Mouse (Mus musculus) cerebellum, adult 18-20 months (tissue): ENCODE data around the gene Bbs4.
"Not testable (repeated sequence)": the region's sequence is repeated elsewhere in the genome, so short reads cannot be mapped to it uniquely, and the experiment has no call there.

Experiments
- DNase-seq, 2 experiments: peaks; one replicate each; pipeline ENCODE4 v3.0.0; 2021

Gene Bbs4

GRCm38 (mm10) chr9:59353253-59353639, at the start of gene Bbs4:
TSS of gene Bbs4 (minus strand) at chr9:59353508.
- DNase-seq, result peak; percentile 92 to 94

- DNase-seq, result no peak
These were observed 35.8 kb upstream of the Bbs4 start for GRCm38 (mm10) chr9:59389086-59389485.

- DNase-seq, result no peak
These were observed 35.0 kb upstream of the Bbs4 start for GRCm38 (mm10) chr9:59388311-59388710.

- no peak for DNase-seq
These were observed 34.2 kb upstream of the Bbs4 start for GRCm38 (mm10) chr9:59387461-59387860.

- no peak for DNase-seq
These were observed 22.3 kb upstream of the Bbs4 start for GRCm38 (mm10) chr9:59375626-59376025.

GRCm38 (mm10) chr9:59369646-59370045, 16.3 kb upstream of the Bbs4 start:
- no peak for DNase-seq

GRCm38 (mm10) chr9:59369220-59369619, 15.9 kb upstream of the Bbs4 start:
- DNase-seq, result no peak

- DNase-seq, result not testable (repeated sequence)
These were observed 7.2 kb upstream of the Bbs4 start for GRCm38 (mm10) chr9:59360487-59360886.

- DNase-seq, result not testable (repeated sequence)
These were observed 4.7 kb upstream of the Bbs4 start for GRCm38 (mm10) chr9:59358041-59358440.

GRCm38 (mm10) chr9:59352586-59353252, 589 bp downstream of the Bbs4 start:
- DNase-seq, result peak in 1 of 2 experiments; percentile 2

GRCm38 (mm10) chr9:59346176-59346575, 7.1 kb downstream of the Bbs4 start:
- DNase-seq, result no peak

GRCm38 (mm10) chr9:59340002-59340401, 13.3 kb downstream of the Bbs4 start:
- DNase-seq, result peak in 1 of 2 experiments; percentile 32

GRCm38 (mm10) chr9:59339107-59339506, 14.2 kb downstream of the Bbs4 start:
- DNase-seq, result no peak

- DNase-seq, result no peak
These were observed 14.9 kb downstream of the Bbs4 start for GRCm38 (mm10) chr9:59338411-59338810.

- DNase-seq, result no peak
These were observed 15.4 kb downstream of the Bbs4 start for GRCm38 (mm10) chr9:59337889-59338288.

- no peak for DNase-seq
These were observed 16.8 kb downstream of the Bbs4 start for GRCm38 (mm10) chr9:59336539-59336938.

- no peak for DNase-seq
These were observed 23.3 kb downstream of the Bbs4 start for GRCm38 (mm10) chr9:59330055-59330454.

- no peak for DNase-seq
These were observed 29.0 kb downstream of the Bbs4 start for GRCm38 (mm10) chr9:59324351-59324750.

- no peak for DNase-seq
These were observed 37.1 kb downstream of the Bbs4 start for GRCm38 (mm10) chr9:59316206-59316605.

- no peak for DNase-seq
These were observed 42.0 kb downstream of the Bbs4 start for GRCm38 (mm10) chr9:59311284-59311670.

- DNase-seq, result no peak
These were observed 42.6 kb downstream of the Bbs4 start for GRCm38 (mm10) chr9:59310582-59311283.

GRCm38 (mm10) chr9:59307890-59308289, 45.4 kb downstream of the Bbs4 start:
- no peak for DNase-seq

- no peak for DNase-seq
These were observed 56.9 kb downstream of the Bbs4 start for GRCm38 (mm10) chr9:59296419-59296818.

- no peak for DNase-seq
These were observed 60.8 kb downstream of the Bbs4 start for GRCm38 (mm10) chr9:59292493-59292875.
